Mouse (Mus musculus) liver, embryonic 13.5 days (tissue): ENCODE data around the gene Gp9. TPM values are rescaled to one million over a fixed set of nuclear protein-coding genes. Genes with fewer than 3 reads are reported as not detected.

Source experiments
- ATAC-seq: fragments of 200-750 bp; cut with Nextera tagmentation; 2 replicates; pipeline ENCODE4 v1.8.0; 2017; ENCODE audit warnings: low read depth, mild to moderate bottlenecking, moderate number of reproducible peaks, moderate library complexity
- DNase-seq: peaks from one replicate; pipeline ENCODE4 v3.0.0; 2022
- H3K27ac ChIP-seq: fragments of 300-500 bp; sonication (generic); 2 replicates; pipeline ENCODE4 v1.5.1; 2015; ENCODE audit warnings: moderate library complexity, mild to moderate bottlenecking, inconsistent platforms
- H3K27me3 ChIP-seq: fragments of 300-500 bp; sonication (generic); 2 replicates; pipeline ENCODE4 v1.6.1; 2015; ENCODE audit warnings: mild to moderate bottlenecking, inconsistent platforms
- H3K36me3 ChIP-seq: fragments of 300-500 bp; sonication (generic); 2 replicates; pipeline ENCODE4 v1.6.1; 2015; ENCODE audit warnings: mild to moderate bottlenecking, inconsistent platforms
- H3K4me1 ChIP-seq: fragments of 300-500 bp; sonication (generic); replicated peaks from 2 replicates; pipeline ENCODE4 v1.6.1; 2015; ENCODE audit warnings: inconsistent platforms
- H3K4me2 ChIP-seq: fragments of 300-500 bp; sonication (generic); 2 replicates; pipeline ENCODE4 v1.6.1; 2015; ENCODE audit warnings: inconsistent platforms, mild to moderate bottlenecking, moderate library complexity
- H3K4me3 ChIP-seq: fragments of 300-500 bp; sonication (generic); replicated peaks from 2 replicates; pipeline ENCODE4 v1.5.1; 2015; ENCODE audit warnings: mild to moderate bottlenecking, inconsistent platforms
- H3K9ac ChIP-seq: fragments of 300-500 bp; sonication (generic); 2 replicates; pipeline ENCODE4 v1.6.1; 2015; ENCODE audit warnings: mild to moderate bottlenecking, inconsistent platforms
- H3K9me3 ChIP-seq: fragments of 300-500 bp; sonication (generic); replicated peaks from 2 replicates; pipeline ENCODE4 v1.6.1; 2016; ENCODE audit warnings: inconsistent platforms
- WGBS: fragments of 180-500 bp; shearing (Covaris S2); methylation state at CpG from one replicate; pipeline ENCODE4 v1.1.7; 2015; ENCODE audit not compliant: insufficient replicate concordance; 5-methylcytosine and 5-hydroxymethylcytosine counted together
- polyA plus RNA-seq: library from polyadenylated mRNA; unstranded; fragments of >200 nt; fragmentation: Nextera tagmentation; extraction: Ambion mirVana; gene quantifications from 2 replicates; pipeline ENCODE4 v1.2.1, GENCODE M21; 2015

The Gp9 gene
- polyA plus RNA-seq, 1 experiment from 2014 or later = 35.6 TPM

DNA sequence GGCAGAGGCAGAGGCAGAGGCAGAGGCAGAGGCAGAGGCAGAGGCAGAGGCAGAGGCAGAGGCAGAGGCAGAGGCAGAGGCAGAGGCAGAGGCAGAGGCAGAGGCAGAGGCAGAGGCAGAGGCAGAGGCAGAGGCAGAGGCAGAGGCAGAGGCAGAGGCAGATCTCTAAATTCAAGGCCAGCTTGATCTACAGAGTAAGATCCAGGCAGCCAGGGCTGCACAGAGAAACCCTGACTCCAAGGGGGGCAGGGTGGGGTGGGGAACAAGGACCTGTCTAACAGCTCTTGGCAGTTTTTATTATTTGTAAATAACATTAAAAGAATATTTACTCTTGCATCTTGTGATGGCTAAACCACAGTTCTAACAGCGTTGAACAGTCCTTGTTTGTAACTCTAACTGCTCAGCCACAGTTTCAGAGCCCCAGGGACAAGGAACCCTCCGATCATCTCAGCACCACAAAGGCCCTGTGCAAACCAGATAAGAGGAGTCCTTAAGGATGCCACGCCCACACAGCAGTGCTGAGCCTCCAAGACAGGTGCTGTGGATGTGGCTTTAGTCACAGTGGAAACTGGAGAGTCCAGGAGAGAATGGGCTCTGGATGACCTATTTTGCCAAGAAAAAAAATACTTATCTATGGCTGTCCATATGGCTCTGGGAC lies 2.2 kb upstream of the Gp9 start:
- H3K9ac ChIP-seq = peak overlapping the region; percentile 73

DNA sequence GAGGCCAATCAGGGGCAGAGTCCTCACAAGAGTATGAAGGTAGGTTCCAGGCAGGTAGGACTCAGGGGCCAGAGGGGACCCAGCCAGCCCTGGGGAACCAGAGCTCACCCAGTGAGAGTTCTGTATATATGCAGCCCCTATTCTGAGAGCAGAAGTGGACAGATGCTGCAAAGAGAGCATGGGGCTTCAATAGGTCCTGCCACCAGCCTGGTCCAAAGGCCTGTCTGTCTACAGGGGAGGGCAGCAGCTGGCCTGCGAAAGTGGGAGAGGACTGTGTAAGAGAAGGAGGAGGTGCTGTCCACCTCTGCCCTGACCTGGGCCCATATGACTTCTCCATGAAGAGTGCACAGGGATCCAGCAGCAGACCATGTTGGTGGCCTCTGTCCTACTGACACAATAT lies 1.2 kb upstream of the Gp9 start:
- WGBS = 64% methylated on average over 1 of the region's 1 CpGs
- ATAC-seq (no peak), DNase-seq (no peak)
- Histone ChIP-seq H3K4me1 (peaks cover 44% of the 10 kb centered on the region), H3K9ac (peak overlapping the region; percentile 73), H3K27me3 (0 out of 2 replicates have a peak, but pooled peaks cover 2% of the 10 kb centered on the region), H3K4me2 (peak overlapping the region; percentile 62), H3K27ac (peak overlapping the region; percentile 94), H3K9me3 (no peaks in the 10 kb centered on the region), H3K36me3 (peaks cover 6% of the 10 kb centered on the region), H3K4me3 (peak overlapping the region; percentile 50)

More for the DNA sequence above, 2.2 kb upstream of the Gp9 start:
- peak; percentile 87 for DNase-seq
- H3K27ac ChIP-seq = peak overlapping the region; percentile 94
- H3K4me2 ChIP-seq = peak overlapping the region; percentile 62
- peaks cover 44% of the 10 kb centered on the region for H3K4me1 ChIP-seq
- peak overlapping the region; percentile 50 for H3K4me3 ChIP-seq
- ATAC-seq = peak; percentile 98
- 11% methylated on average over 3 of the region's 3 CpGs for WGBS
- H3K36me3 ChIP-seq = peaks cover 6% of the 10 kb centered on the region
- no peaks in the 10 kb centered on the region for H3K9me3 ChIP-seq
- 0 out of 2 replicates have a peak, but pooled peaks cover 2% of the 10 kb centered on the region for H3K27me3 ChIP-seq

DNA sequence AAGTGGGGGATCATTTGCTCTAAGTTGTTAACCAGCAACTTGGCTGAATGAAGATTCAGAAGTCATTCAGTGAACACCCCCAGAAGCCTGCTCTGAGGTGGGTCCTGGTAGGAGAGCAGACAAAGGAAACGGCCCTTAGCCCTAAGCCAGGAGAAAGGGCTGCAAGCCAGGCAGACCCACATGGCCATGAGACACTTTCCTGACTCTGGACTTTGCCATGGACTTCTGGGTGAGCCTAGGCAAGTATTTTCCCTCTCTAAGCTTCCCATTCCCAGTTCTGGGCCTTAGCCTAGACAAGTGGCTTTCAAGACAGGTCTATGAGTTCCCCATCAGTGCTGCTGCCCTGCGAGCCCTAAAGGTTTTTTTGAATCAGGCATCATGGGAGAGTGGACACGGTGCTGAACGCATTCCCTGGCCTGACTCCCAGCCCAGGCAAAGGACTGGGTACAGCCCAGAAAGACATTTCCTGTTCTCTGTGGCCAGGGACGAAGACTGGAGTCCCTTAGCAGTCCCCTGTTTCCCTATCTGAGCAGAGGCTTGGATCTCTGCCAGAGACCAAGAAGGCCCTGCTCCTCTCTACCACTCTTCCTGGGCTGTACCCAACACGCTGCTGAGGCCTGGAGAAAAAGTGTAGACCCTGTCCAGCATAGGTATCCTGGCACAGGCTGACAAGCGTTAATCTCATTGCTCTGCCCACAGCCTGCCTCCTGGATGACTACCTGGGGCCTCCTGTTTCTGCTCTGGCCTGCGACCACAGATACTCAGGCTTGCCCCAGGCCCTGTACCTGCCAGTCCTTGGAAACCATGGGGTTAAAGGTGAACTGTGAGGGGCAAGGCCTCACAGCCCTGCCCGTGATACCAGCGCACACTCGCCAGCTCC lies 662 bp downstream of the Gp9 start:
- H3K4me2 ChIP-seq = peak overlapping the region; percentile 62
- DNase-seq = no peak
- H3K4me3 ChIP-seq = no peak overlapping the region

DNA sequence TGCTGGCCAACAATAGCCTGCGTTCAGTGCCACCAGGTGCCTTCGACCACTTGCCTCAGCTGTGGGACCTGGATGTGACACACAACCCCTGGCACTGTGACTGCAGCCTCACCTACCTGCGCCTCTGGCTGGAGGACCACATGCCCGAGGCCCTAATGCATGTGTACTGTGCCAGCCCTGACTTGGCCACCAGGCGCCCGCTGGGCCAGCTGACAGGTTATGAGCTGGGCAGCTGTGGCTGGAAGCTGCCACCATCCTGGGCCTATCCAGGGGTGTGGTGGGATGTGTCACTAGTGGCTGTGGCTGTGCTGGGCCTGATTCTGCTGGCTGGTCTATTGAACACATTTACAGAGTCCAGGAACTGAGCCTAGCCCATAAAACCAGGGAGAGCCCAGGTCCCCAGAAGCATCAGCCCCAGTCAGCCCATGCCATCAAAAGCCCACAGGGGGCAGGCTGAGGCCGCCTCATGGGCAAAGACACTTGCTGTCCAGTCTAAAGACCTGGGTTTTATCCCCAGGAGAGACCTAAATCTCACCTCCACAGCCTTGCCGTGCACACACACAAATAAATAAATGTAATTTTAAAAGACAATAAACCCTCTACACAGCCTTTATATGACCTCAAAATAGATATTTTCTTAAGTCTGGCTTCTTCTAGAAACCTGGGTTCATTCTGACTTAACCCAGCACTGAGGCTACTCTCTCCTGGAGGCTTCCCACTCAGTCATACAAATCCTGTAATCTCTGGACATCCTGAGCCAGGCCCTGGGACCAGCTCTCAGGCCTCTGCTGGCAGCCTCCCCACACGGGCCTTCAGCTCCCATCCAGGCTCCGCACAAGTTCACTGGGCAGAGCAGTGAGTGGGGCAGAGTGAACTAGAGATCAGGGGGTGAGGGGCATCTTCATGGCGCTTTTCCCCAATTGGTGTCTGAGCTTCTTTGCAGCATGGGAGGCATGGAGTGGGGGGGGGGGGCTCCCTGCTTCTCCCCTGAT lies 1.6 kb downstream of the Gp9 start:
- Histone ChIP-seq H3K9me3 (no peaks in the 10 kb centered on the region), H3K9ac (peak overlapping the region; percentile 73), H3K4me3 (no peak overlapping the region), H3K27ac (peak overlapping the region; percentile 94), H3K4me1 (peaks cover 53% of the 10 kb centered on the region), H3K4me2 (0 out of 2 replicates have a peak overlapping the region, but pooled peaks have one; percentile 62), H3K36me3 (peaks cover 6% of the 10 kb centered on the region), H3K27me3 (no peaks in the 10 kb centered on the region)
- 87% methylated on average over 11 of the region's 11 CpGs for WGBS
- ATAC-seq (no peak), DNase-seq (no peak)

More for the DNA sequence above, 662 bp downstream of the Gp9 start:
- ATAC-seq = no peak
- Histone ChIP-seq H3K9me3 (no peaks in the 10 kb centered on the region), H3K36me3 (peaks cover 6% of the 10 kb centered on the region), H3K27me3 (0 out of 2 replicates have a peak, but pooled peaks cover 2% of the 10 kb centered on the region), H3K4me1 (peaks cover 48% of the 10 kb centered on the region), H3K9ac (peak overlapping the region; percentile 73), H3K27ac (peak overlapping the region; percentile 94)
- 55% methylated on average over 11 of the region's 11 CpGs for WGBS

GRCm38 (mm10) chr6:87780546-87781301 lies 2.9 kb downstream of the Gp9 start:
- Histone ChIP-seq H3K9ac (0 out of 2 replicates have a peak overlapping the region, but pooled peaks have one; percentile 29), H3K27me3 (no peaks in the 10 kb centered on the region), H3K27ac (peak overlapping the region; percentile 94; the same call in 1 of the 2 replicates), H3K9me3 (no peaks in the 10 kb centered on the region), H3K4me3 (no peak overlapping the region), H3K4me2 (no peak overlapping the region), H3K36me3 (peaks cover 6% of the 10 kb centered on the region), H3K4me1 (peaks cover 51% of the 10 kb centered on the region)
- DNase-seq (no peak), ATAC-seq (no peak)
- 80% methylated on average over 10 of the region's 10 CpGs for WGBS

DNA sequence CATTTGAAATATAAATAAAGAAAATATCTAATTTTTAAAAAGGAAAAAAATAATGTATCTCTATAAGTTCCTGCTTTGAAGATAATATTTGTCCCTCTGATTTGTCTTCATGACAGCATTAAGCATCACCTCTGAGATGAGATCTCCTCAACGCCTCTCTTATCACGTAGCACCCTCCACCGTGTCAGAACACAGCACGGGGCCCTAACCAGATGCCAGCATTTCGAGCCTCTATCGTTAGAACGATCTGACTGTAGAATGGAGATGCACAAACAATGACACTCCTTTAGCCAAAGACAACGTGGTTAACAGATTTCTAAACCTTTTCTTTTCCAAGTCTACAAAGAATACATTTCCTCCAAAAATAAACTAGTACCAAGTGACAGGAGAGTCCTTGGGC lies 6.2 kb downstream of the Gp9 start:
- Histone ChIP-seq H3K4me3 (no peak overlapping the region), H3K27me3 (no peaks in the 10 kb centered on the region), H3K9me3 (no peaks in the 10 kb centered on the region), H3K4me1 (peaks cover 43% of the 10 kb centered on the region), H3K27ac (no peak overlapping the region), H3K4me2 (no peak overlapping the region), H3K9ac (no peak overlapping the region), H3K36me3 (peaks cover 7% of the 10 kb centered on the region)
- DNase-seq (no peak), ATAC-seq (no peak)
- 33% methylated on average over 8 of the region's 8 CpGs for WGBS

DNA sequence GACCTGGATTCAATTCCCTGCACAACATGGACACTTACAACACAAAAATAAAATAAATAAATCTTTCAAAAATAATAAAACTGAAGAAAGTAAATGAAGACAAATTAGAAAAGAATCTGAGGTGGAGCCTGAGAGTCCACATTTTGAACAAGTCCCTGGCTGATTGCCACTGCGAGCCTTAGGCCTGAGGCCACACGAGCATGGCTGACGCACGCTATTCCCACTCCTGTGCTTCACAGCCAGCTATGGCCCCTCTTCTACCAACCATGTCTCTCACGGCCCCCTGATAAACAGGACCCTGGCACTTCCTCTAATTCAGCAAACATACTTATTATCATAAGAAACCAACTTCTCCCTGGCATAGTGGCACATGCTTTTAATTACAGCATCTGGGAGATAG lies 8.7 kb downstream of the Gp9 start:
- Histone ChIP-seq H3K4me3 (no peak overlapping the region), H3K4me2 (no peak overlapping the region), H3K9ac (no peak overlapping the region; the same call in 1 of the 2 replicates), H3K4me1 (peaks cover 60% of the 10 kb centered on the region), H3K27ac (peak overlapping the region; percentile 99), H3K27me3 (no peaks in the 10 kb centered on the region), H3K9me3 (no peaks in the 10 kb centered on the region), H3K36me3 (peaks cover 29% of the 10 kb centered on the region)
- ATAC-seq (no peak), DNase-seq (no peak)
- WGBS = 75% methylated on average over 5 of the region's 5 CpGs

- WGBS = 61% methylated on average over 6 of the region's 6 CpGs
- peak overlapping the region; percentile 99 for H3K27ac ChIP-seq
- peak overlapping the region; percentile 33; the same call in 1 of the 2 replicates for H3K9ac ChIP-seq
- H3K4me1 ChIP-seq = peaks cover 67% of the 10 kb centered on the region
- ATAC-seq = no peak
- no peak overlapping the region for H3K4me3 ChIP-seq
- no peaks in the 10 kb centered on the region for H3K9me3 ChIP-seq
- no peaks in the 10 kb centered on the region for H3K27me3 ChIP-seq
- no peak for DNase-seq
- H3K4me2 ChIP-seq = no peak overlapping the region
- H3K36me3 ChIP-seq = peaks cover 36% of the 10 kb centered on the region
Observed at GRCm38 (mm10) chr6:87787108-87787890, 9.4 kb downstream of the Gp9 start.

DNA sequence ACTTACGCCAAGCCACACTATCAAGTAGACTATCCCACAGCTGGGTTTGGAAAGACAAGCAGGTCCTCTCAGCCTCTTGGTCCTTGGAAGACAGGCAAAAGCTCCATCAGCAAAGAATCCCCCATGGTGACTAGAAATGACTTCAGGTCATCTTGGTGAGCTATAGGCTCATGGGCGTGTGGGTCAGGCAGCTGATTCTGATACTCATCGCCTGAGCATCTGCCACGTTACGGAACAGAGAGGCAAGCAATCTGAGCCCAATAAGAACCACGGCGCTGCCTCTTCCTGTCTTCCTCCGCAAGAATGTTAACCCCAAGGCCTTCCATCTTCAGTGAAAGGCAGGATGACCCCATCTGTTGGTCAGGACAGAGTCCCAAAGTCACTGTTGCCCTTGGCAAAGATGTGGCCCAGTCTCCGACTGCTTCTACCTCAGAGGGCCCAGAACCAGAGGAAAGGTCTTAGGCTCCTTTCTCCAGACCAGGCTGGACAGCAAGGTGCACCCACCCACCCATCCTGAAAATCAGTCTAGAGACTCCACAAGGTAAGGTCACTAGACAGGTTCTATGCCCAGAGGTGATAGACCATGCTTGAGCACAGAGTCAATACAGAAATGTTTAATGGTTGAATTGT lies 10.5 kb downstream of the Gp9 start:
- H3K36me3 ChIP-seq = peaks cover 47% of the 10 kb centered on the region
- H3K4me3 ChIP-seq = no peak overlapping the region
- no peak for ATAC-seq
- H3K4me2 ChIP-seq = no peak overlapping the region
- H3K4me1 ChIP-seq = peaks cover 74% of the 10 kb centered on the region
- WGBS = 88% methylated on average over 9 of the region's 9 CpGs
- DNase-seq = no peak
- no peaks in the 10 kb centered on the region for H3K27me3 ChIP-seq
- no peak overlapping the region for H3K9ac ChIP-seq
- peak overlapping the region; percentile 99 for H3K27ac ChIP-seq
- no peaks in the 10 kb centered on the region for H3K9me3 ChIP-seq
